Mouse (Mus musculus) intestine, embryonic 15.5 days (tissue): Measurements from ENCODE around the gene Slc25a3. TPM values are rescaled to one million over a fixed set of nuclear protein-coding genes. Genes with fewer than 3 reads are reported as not detected.

Experiments
- ATAC-seq: fragments of 200-750 bp; cut with Nextera tagmentation; 2 replicates; pipeline ENCODE4 v1.8.0; 2017; ENCODE audit warnings: moderate TSS enrichment, moderate library complexity
- H3K27ac ChIP-seq: fragments of 300-500 bp; sonication (generic); 2 replicates; pipeline ENCODE4 v1.5.1; 2015; ENCODE audit warnings: mild to moderate bottlenecking, inconsistent platforms
- H3K27me3 ChIP-seq: fragments of 300-500 bp; sonication (generic); replicated peaks from 2 replicates; pipeline ENCODE4 v1.6.1; 2015; ENCODE audit warnings: inconsistent platforms
- H3K36me3 ChIP-seq: fragments of 300-500 bp; sonication (generic); 2 replicates; pipeline ENCODE4 v1.6.1; 2015; ENCODE audit warnings: inconsistent platforms
- H3K4me1 ChIP-seq: fragments of 300-500 bp; sonication (generic); replicated peaks from 2 replicates; pipeline ENCODE4 v1.6.1; 2015; ENCODE audit warnings: inconsistent platforms
- H3K4me2 ChIP-seq: fragments of 300-500 bp; sonication (generic); replicated peaks from 2 replicates; pipeline ENCODE4 v1.6.1; 2015; ENCODE audit warnings: mild to moderate bottlenecking, inconsistent platforms
- H3K4me3 ChIP-seq: fragments of 300-500 bp; sonication (generic); replicated peaks from 2 replicates; pipeline ENCODE4 v1.5.1; 2015; ENCODE audit warnings: inconsistent platforms
- H3K9ac ChIP-seq: fragments of 300-500 bp; sonication (generic); 2 replicates; pipeline ENCODE4 v1.6.1; 2015; ENCODE audit warnings: inconsistent platforms
- H3K9me3 ChIP-seq: fragments of 300-500 bp; sonication (generic); 2 replicates; pipeline ENCODE4 v1.6.1; 2016; ENCODE audit warnings: inconsistent platforms
- WGBS: fragments of 180-500 bp; shearing (Covaris S2); methylation state at CpG from one replicate; pipeline ENCODE4 v1.1.7; 2015; 5-methylcytosine and 5-hydroxymethylcytosine counted together
- polyA plus RNA-seq: library from polyadenylated mRNA; unstranded; fragments of >200 nt; fragmentation: Nextera tagmentation; extraction: Ambion mirVana; gene quantifications from 2 replicates; pipeline ENCODE4 v1.2.1, GENCODE M21; 2015

Gene Slc25a3
- polyA plus RNA-seq: 611 and 651 TPM in 2 replicates

- H3K27me3 ChIP-seq: no peaks in the 10 kb centered on the region
- H3K4me2 ChIP-seq: peak within 1 kb of the TSS; percentile 57
- H3K4me1 ChIP-seq: no peaks in the 10 kb centered on the region
- peak within 1 kb of the TSS; percentile 90 for H3K27ac ChIP-seq
- WGBS: 8% methylated on average over 59 of the region's 59 CpGs
- H3K9ac ChIP-seq: peak within 1 kb of the TSS; percentile 98
- ATAC-seq: peak; percentile 98
- peaks cover 4% of the 10 kb centered on the region for H3K36me3 ChIP-seq
- H3K4me3 ChIP-seq: peak within 1 kb of the TSS; percentile 95
- H3K9me3 ChIP-seq: no peaks in the 10 kb centered on the region
Measured at GRCm38 (mm10) chr10:91123828-91124822, at the start of gene Slc25a3. Slc25a3 (minus strand) TSS chr10:91124059.

GRCm38 (mm10) chr10:91172329-91173100 lies 48.7 kb upstream of the Slc25a3 start:
- H3K9me3 ChIP-seq: no peaks in the 10 kb centered on the region
- WGBS: 79% methylated on average over 14 of the region's 14 CpGs
- H3K27ac ChIP-seq: peak overlapping the region; percentile 100
- H3K4me1 ChIP-seq: peaks cover 5% of the 10 kb centered on the region
- peak overlapping the region; percentile 79 for H3K4me2 ChIP-seq
- peak overlapping the region; percentile 93 for H3K4me3 ChIP-seq
- H3K36me3 ChIP-seq: no peaks in the 10 kb centered on the region
- ATAC-seq: no peak
- H3K9ac ChIP-seq: peak overlapping the region; percentile 100
- H3K27me3 ChIP-seq: no peaks in the 10 kb centered on the region

GRCm38 (mm10) chr10:91171455-91172328 lies 47.8 kb upstream of the Slc25a3 start:
- Histone ChIP-seq H3K4me1 (peaks cover 11% of the 10 kb centered on the region), H3K4me3 (peak overlapping the region; percentile 93), H3K27me3 (no peaks in the 10 kb centered on the region), H3K27ac (peak overlapping the region; percentile 100), H3K9me3 (no peaks in the 10 kb centered on the region), H3K9ac (peak overlapping the region; percentile 100), H3K4me2 (peak overlapping the region; percentile 79), H3K36me3 (no peaks in the 10 kb centered on the region)
- ATAC-seq: peak; percentile 97
- WGBS: under 1% methylated on average over 66 of the region's 68 CpGs

GRCm38 (mm10) chr10:91171041-91171440 lies 47.2 kb upstream of the Slc25a3 start:
- WGBS: under 1% methylated on average over 58 of the region's 59 CpGs
- no peaks in the 10 kb centered on the region for H3K9me3 ChIP-seq
- peak overlapping the region; percentile 93 for H3K4me3 ChIP-seq
- peak overlapping the region; percentile 100 for H3K9ac ChIP-seq
- peak overlapping the region; percentile 49 for H3K4me2 ChIP-seq
- peak overlapping the region; percentile 100 for H3K27ac ChIP-seq
- H3K4me1 ChIP-seq: peaks cover 11% of the 10 kb centered on the region
- H3K36me3 ChIP-seq: no peaks in the 10 kb centered on the region
- no peaks in the 10 kb centered on the region for H3K27me3 ChIP-seq
- peak; percentile 54 for ATAC-seq

- peak overlapping the region; percentile 100 for H3K27ac ChIP-seq
- ATAC-seq: peak; percentile 44
- under 1% methylated on average over 50 of the region's 50 CpGs for WGBS
Measured at GRCm38 (mm10) chr10:91170143-91170941, 46.5 kb upstream of the Slc25a3 start.

GRCm38 (mm10) chr10:91169414-91170065 lies 45.7 kb upstream of the Slc25a3 start:
- Histone ChIP-seq H3K36me3 (0 out of 2 replicates have a peak, but pooled peaks cover 2% of the 10 kb centered on the region), H3K9ac (peak overlapping the region; percentile 100), H3K4me2 (peak overlapping the region; percentile 62), H3K4me3 (peak overlapping the region; percentile 93), H3K27me3 (no peaks in the 10 kb centered on the region), H3K27ac (0 out of 2 replicates have a peak overlapping the region, but pooled peaks have one; percentile 100), H3K9me3 (no peaks in the 10 kb centered on the region), H3K4me1 (peaks cover 11% of the 10 kb centered on the region)
- ATAC-seq: no peak
- 20% methylated on average over 17 of the region's 17 CpGs for WGBS

More at GRCm38 (mm10) chr10:91170143-91170941, 46.5 kb upstream of the Slc25a3 start:
- no peaks in the 10 kb centered on the region for H3K9me3 ChIP-seq
- H3K4me3 ChIP-seq: peak overlapping the region; percentile 93
- H3K36me3 ChIP-seq: 0 out of 2 replicates have a peak, but pooled peaks cover 2% of the 10 kb centered on the region
- no peaks in the 10 kb centered on the region for H3K27me3 ChIP-seq
- peak overlapping the region; percentile 62 for H3K4me2 ChIP-seq
- H3K9ac ChIP-seq: peak overlapping the region; percentile 100
- H3K4me1 ChIP-seq: peaks cover 11% of the 10 kb centered on the region

- peak overlapping the region; percentile 62 for H3K4me2 ChIP-seq
- 33% methylated on average over 7 of the region's 7 CpGs for WGBS
- H3K9ac ChIP-seq: no peak overlapping the region; the same call in 1 of the 2 replicates
- H3K27me3 ChIP-seq: no peaks in the 10 kb centered on the region
- H3K36me3 ChIP-seq: peaks cover 15% of the 10 kb centered on the region
- peaks cover 11% of the 10 kb centered on the region for H3K4me1 ChIP-seq
- H3K9me3 ChIP-seq: no peaks in the 10 kb centered on the region
- peak overlapping the region; percentile 16 for H3K4me3 ChIP-seq
- H3K27ac ChIP-seq: 0 out of 2 replicates have a peak overlapping the region, but pooled peaks have one; percentile 5
- ATAC-seq: no peak
Measured at GRCm38 (mm10) chr10:91167352-91167751, 43.5 kb upstream of the Slc25a3 start.

GRCm38 (mm10) chr10:91166890-91167289 lies 43.0 kb upstream of the Slc25a3 start:
- Histone ChIP-seq H3K4me2 (peak overlapping the region; percentile 62), H3K4me3 (peak overlapping the region; percentile 16; the same call in 1 of the 2 replicates), H3K4me1 (peaks cover 11% of the 10 kb centered on the region), H3K27me3 (no peaks in the 10 kb centered on the region), H3K9me3 (no peaks in the 10 kb centered on the region), H3K27ac (no peak overlapping the region), H3K36me3 (peaks cover 19% of the 10 kb centered on the region), H3K9ac (no peak overlapping the region)
- 44% methylated on average over 5 of the region's 5 CpGs for WGBS
- peak; percentile 4; the same call in 1 of the 2 replicates for ATAC-seq

- Histone ChIP-seq H3K4me2 (no peak overlapping the region), H3K9me3 (no peaks in the 10 kb centered on the region), H3K27me3 (no peaks in the 10 kb centered on the region), H3K9ac (no peak overlapping the region), H3K4me3 (no peak overlapping the region), H3K4me1 (peaks cover 11% of the 10 kb centered on the region), H3K36me3 (peaks cover 24% of the 10 kb centered on the region), H3K27ac (no peak overlapping the region)
- no peak for ATAC-seq
Measured at GRCm38 (mm10) chr10:91165850-91166249, 42.0 kb upstream of the Slc25a3 start.

GRCm38 (mm10) chr10:91164491-91164890 lies 40.6 kb upstream of the Slc25a3 start:
- 77% methylated on average over 3 of the region's 3 CpGs for WGBS
- no peak overlapping the region for H3K4me2 ChIP-seq
- no peak overlapping the region for H3K27ac ChIP-seq
- peaks cover 11% of the 10 kb centered on the region for H3K4me1 ChIP-seq
- no peak overlapping the region for H3K4me3 ChIP-seq
- H3K27me3 ChIP-seq: no peaks in the 10 kb centered on the region
- H3K9ac ChIP-seq: no peak overlapping the region
- no peak for ATAC-seq
- H3K36me3 ChIP-seq: peaks cover 30% of the 10 kb centered on the region
- H3K9me3 ChIP-seq: no peaks in the 10 kb centered on the region
